Mouse (Mus musculus) 416B (cell line): ENCODE data around the gene Gm5538.

Experiments used
- DNase-seq: peaks from one replicate; pipeline ENCODE4 v3.0.0; 2011; ENCODE audit warnings: low read depth

Gm5538 gene

GRCm38 (mm10) chr3:59729490-59729889 lies at the start of gene Gm5538:
TSS of gene Gm5538 (plus strand) at chr3:59729790.
- no peak for DNase-seq

GRCm38 (mm10) chr3:59697391-59697790 lies 32.2 kb upstream of the Gm5538 start:
- no peak for DNase-seq

DNA sequence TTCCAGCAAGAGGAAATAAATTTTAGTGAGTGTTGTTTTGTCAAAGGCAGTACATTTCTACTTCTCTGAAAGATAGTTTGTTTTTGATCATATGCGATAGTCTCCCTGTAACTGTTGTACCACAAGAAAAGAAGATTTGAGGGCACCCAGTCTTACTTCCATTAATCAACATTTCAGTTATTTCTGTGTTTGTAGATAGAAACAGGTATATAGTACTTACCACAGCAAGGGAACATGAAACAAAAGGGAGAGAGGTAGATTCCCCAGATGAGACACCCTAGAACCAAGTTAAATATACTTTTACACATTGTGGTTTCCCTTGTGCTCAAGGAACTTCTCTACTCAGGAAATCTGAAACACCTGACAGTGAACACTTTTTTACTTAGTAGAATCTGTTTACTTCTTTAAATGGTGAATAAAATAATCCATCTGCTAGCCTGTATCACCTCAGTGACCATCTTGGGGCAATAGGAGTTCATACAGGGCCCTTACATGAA lies 26.9 kb upstream of the Gm5538 start:
- no peak for DNase-seq

DNA sequence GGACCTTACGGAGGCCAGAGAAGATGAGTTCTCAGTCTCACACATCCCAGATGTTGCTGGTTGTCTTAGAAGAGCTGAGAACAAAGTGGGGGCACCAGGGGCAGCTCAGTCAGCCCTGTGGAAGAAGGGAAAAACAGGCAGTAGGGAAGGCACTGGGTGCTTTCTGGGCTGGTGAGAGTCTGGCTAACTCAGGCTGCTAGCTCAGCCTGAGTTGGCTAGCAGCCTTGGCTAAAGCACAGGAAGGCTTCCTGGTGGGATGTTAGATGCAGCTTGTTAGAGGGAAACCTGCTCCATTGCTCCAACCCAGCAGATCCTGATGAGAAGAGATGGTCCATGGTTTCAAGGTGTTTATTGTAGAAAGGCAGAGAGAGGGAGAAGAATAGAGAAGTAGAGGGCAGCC lies 10.3 kb downstream of the Gm5538 start:
- no peak for DNase-seq

- peak; percentile 73 for DNase-seq
Measured at GRCm38 (mm10) chr3:59744181-59744580, 14.6 kb downstream of the Gm5538 start.
